Mouse (Mus musculus) MEL (cell line): Measurements from ENCODE around the gene Ssc4d. TPM values are rescaled to one million over a fixed set of nuclear protein-coding genes. Genes with fewer than 3 reads are reported as not detected.

ENCODE experiments used
- DNase-seq: peaks from one replicate; pipeline ENCODE4 v3.0.0; 2011; ENCODE audit warnings: low read depth, low spot score
- H3K27ac ChIP-seq: 2 replicates; pipeline ENCODE4 v1.5.1; 2012; ENCODE audit warnings: low read depth, mild to moderate bottlenecking, control low read depth, low read length, moderate library complexity; ENCODE audit not compliant: control insufficient read depth
- H3K27me3 ChIP-seq, 2 experiments: fragments of 150-350 bp in 1 of 2; sonication (generic) in 1 of 2; 2 replicates each; pipeline ENCODE4 v1.6.1; 2012; ENCODE audit warnings: low read length in 2 of 2, mild to moderate bottlenecking in 2 of 2, improper control_type of control experiment in 1 of 2, moderate library complexity in 1 of 2; ENCODE audit not compliant: insufficient read depth in 2 of 2, control insufficient read depth in 1 of 2
- H3K36me3 ChIP-seq, 2 experiments: 2 replicates each; pipeline ENCODE4 v1.6.1; 2012 to 2014; ENCODE audit warnings: low read length in 2 of 2, improper control_type of control experiment in 1 of 2, inconsistent platforms in 1 of 2, mild to moderate bottlenecking in 1 of 2; ENCODE audit not compliant: insufficient read depth in 2 of 2, control insufficient read depth in 1 of 2
- H3K4me1 ChIP-seq, 2 experiments: fragments of 150-350 bp in 1 of 2; sonication (generic) in 1 of 2; 2 replicates each; pipeline ENCODE4 v1.6.1; 2012; ENCODE audit warnings: low read length in 2 of 2, improper control_type of control experiment in 1 of 2, mild to moderate bottlenecking in 1 of 2; ENCODE audit not compliant: insufficient read depth in 2 of 2, control insufficient read depth in 1 of 2
- H3K4me3 ChIP-seq, 2 experiments: fragments of 150-350 bp in 1 of 2; sonication (generic) in 1 of 2; 2 replicates each; pipeline ENCODE4 v1.5.1; 2012; ENCODE audit warnings: low read depth in 2 of 2, low read length in 2 of 2, mild to moderate bottlenecking in 2 of 2, moderate library complexity in 2 of 2, control low read depth in 1 of 2, improper control_type of control experiment in 1 of 2; ENCODE audit not compliant: control insufficient read depth in 1 of 2, insufficient read depth in 1 of 2
- H3K79me2 ChIP-seq: 2 replicates; pipeline ENCODE4 v1.6.1; 2012; ENCODE audit warnings: mild to moderate bottlenecking, low read length, moderate library complexity; ENCODE audit not compliant: control insufficient read depth, poor library complexity, insufficient read depth
- H3K9ac ChIP-seq: 2 replicates; pipeline ENCODE4 v1.6.1; 2012; ENCODE audit warnings: low read depth, mild to moderate bottlenecking, control low read depth, low read length, moderate library complexity; ENCODE audit not compliant: control insufficient read depth, poor library complexity, severe bottlenecking
- H3K9me3 ChIP-seq: fragments of 150-350 bp; sonication (generic); replicated peaks from 2 replicates; pipeline ENCODE4 v1.6.1; 2012; ENCODE audit warnings: mild to moderate bottlenecking, low read length, improper control_type of control experiment, moderate library complexity; ENCODE audit not compliant: insufficient read depth
- BHLHE40 ChIP-seq: IDR thresholded peaks from 2 replicates; pipeline ENCODE4 v1.6.1; 2012; ENCODE audit warnings: low read depth, mild to moderate bottlenecking, inconsistent platforms, low read length, improper control_type of control experiment, borderline replicate concordance
- CHD1 ChIP-seq: IDR thresholded peaks from 2 replicates; pipeline ENCODE4 v1.6.1; 2012; ENCODE audit warnings: low read depth, mild to moderate bottlenecking, inconsistent platforms, low read length, improper control_type of control experiment
- EP300 ChIP-seq, 2 experiments: IDR thresholded peaks; 2 replicates each; pipeline ENCODE4 v1.6.1; 2011; ENCODE audit warnings: improper control_type of control experiment in 2 of 2, low read length in 2 of 2, low read depth in 1 of 2, mild to moderate bottlenecking in 1 of 2
- GATA1 ChIP-seq: IDR thresholded peaks from 2 replicates; pipeline ENCODE4 v1.6.1; 2011; ENCODE audit warnings: low read depth, low read length, improper control_type of control experiment
- JUND ChIP-seq: IDR thresholded peaks from 2 replicates; pipeline ENCODE4 v1.6.1; 2011; ENCODE audit warnings: low read depth, mild to moderate bottlenecking, improper control_type of control experiment, low read length
- KAT2A ChIP-seq: conservative IDR thresholded peaks from 2 replicates; pipeline ENCODE4 v1.6.1; 2012; ENCODE audit warnings: low read depth, low read length, improper control_type of control experiment, inconsistent platforms
- MAX ChIP-seq: IDR thresholded peaks from 2 replicates; pipeline ENCODE4 v1.6.1; 2011; ENCODE audit warnings: low read length, improper control_type of control experiment
- MEF2A ChIP-seq: IDR thresholded peaks from 2 replicates; pipeline ENCODE4 v1.6.1; 2014; ENCODE audit warnings: low read depth, mild to moderate bottlenecking, inconsistent platforms, low read length, improper control_type of control experiment; ENCODE audit not compliant: poor library complexity, insufficient replicate concordance, severe bottlenecking; ENCODE audit errors: extremely low read depth
- MXI1 ChIP-seq: IDR thresholded peaks from 2 replicates; pipeline ENCODE4 v1.6.1; 2011; ENCODE audit warnings: mild to moderate bottlenecking, low read depth, low read length, improper control_type of control experiment
- MYC ChIP-seq: IDR thresholded peaks from 2 replicates; pipeline ENCODE4 v1.6.1; 2011; ENCODE audit warnings: low read depth, mild to moderate bottlenecking, low read length, improper control_type of control experiment, moderate library complexity
- NELFE ChIP-seq: IDR thresholded peaks from 2 replicates; pipeline ENCODE4 v1.6.1; 2011; ENCODE audit warnings: low read depth, low read length, improper control_type of control experiment
- NRF1 ChIP-seq: IDR thresholded peaks from 2 replicates; pipeline ENCODE4 v1.6.1; 2014; ENCODE audit warnings: low read depth, mild to moderate bottlenecking, inconsistent platforms, low read length, improper control_type of control experiment, moderate library complexity; ENCODE audit not compliant: poor library complexity, insufficient read depth, severe bottlenecking
- POLR2A ChIP-seq, 2 experiments: IDR thresholded peaks; 2 replicates each; pipeline ENCODE4 v1.6.1; 2011 to 2012; ENCODE audit warnings: low read length in 2 of 2, mild to moderate bottlenecking in 2 of 2, control low read depth in 1 of 2, improper control_type of control experiment in 1 of 2, low read depth in 1 of 2, moderate library complexity in 1 of 2; ENCODE audit not compliant: control insufficient read depth in 1 of 2, insufficient read depth in 1 of 2, poor library complexity in 1 of 2
- POLR2AphosphoS2 ChIP-seq: IDR thresholded peaks from 2 replicates; pipeline ENCODE4 v1.6.1; 2011; ENCODE audit warnings: low read length, improper control_type of control experiment
- SIN3A ChIP-seq: IDR thresholded peaks from 2 replicates; pipeline ENCODE4 v1.6.1; 2012; ENCODE audit warnings: low read length, improper control_type of control experiment, inconsistent platforms
- TBP ChIP-seq: IDR thresholded peaks from 2 replicates; pipeline ENCODE4 v1.8.0; 2011; ENCODE audit warnings: low read depth, low read length, improper control_type of control experiment
- UBTF ChIP-seq: IDR thresholded peaks from 2 replicates; pipeline ENCODE4 v1.6.1; 2012; ENCODE audit warnings: low read depth, mild to moderate bottlenecking, inconsistent platforms, low read length, improper control_type of control experiment, moderate library complexity, borderline replicate concordance; ENCODE audit not compliant: insufficient read depth
- USF1 ChIP-seq: IDR thresholded peaks from 2 replicates; pipeline ENCODE4 v1.6.1; 2014; ENCODE audit warnings: low read depth, mild to moderate bottlenecking, inconsistent platforms, low read length, improper control_type of control experiment, moderate library complexity
- USF2 ChIP-seq, 2 experiments: IDR thresholded peaks; 2 replicates each; pipeline ENCODE4 v1.6.1; 2011 to 2012; ENCODE audit warnings: improper control_type of control experiment in 2 of 2, low read length in 2 of 2, borderline replicate concordance in 1 of 2, inconsistent platforms in 1 of 2, low read depth in 1 of 2, mild to moderate bottlenecking in 1 of 2; ENCODE audit not compliant: insufficient read depth in 1 of 2
- ZNF384 ChIP-seq: IDR thresholded peaks from 2 replicates; pipeline ENCODE4 v1.6.1; 2012; ENCODE audit warnings: low read depth, mild to moderate bottlenecking, inconsistent platforms, low read length, improper control_type of control experiment
- polyA plus RNA-seq, 2 experiments: library from polyadenylated mRNA; stranded (reverse) in 1 of 2; unstranded in 1 of 2; fragments of >175 nt in 1 of 2; fragments of >200 nt in 1 of 2; gene quantifications; 2 replicates each; pipeline versions ENCODE4 v1.2.1 to v1.2.4; 2012; ENCODE audit warnings: low replicate concordance in 2 of 2, low read depth in 1 of 2; ENCODE audit not compliant: insufficient read length in 2 of 2, insufficient read depth in 1 of 2, missing spikeins in 1 of 2
- total RNA-seq: library from RNA; depleted of rRNA; stranded (reverse); fragments of 300-350 nt; gene quantifications from 2 replicates; pipeline ENCODE4 v1.2.3, GENCODE M21; 2012

The Ssc4d gene
- total and polyA plus RNA-seq, 3 experiments: 1.1 to 2.1 TPM; not detected in 1

DNA sequence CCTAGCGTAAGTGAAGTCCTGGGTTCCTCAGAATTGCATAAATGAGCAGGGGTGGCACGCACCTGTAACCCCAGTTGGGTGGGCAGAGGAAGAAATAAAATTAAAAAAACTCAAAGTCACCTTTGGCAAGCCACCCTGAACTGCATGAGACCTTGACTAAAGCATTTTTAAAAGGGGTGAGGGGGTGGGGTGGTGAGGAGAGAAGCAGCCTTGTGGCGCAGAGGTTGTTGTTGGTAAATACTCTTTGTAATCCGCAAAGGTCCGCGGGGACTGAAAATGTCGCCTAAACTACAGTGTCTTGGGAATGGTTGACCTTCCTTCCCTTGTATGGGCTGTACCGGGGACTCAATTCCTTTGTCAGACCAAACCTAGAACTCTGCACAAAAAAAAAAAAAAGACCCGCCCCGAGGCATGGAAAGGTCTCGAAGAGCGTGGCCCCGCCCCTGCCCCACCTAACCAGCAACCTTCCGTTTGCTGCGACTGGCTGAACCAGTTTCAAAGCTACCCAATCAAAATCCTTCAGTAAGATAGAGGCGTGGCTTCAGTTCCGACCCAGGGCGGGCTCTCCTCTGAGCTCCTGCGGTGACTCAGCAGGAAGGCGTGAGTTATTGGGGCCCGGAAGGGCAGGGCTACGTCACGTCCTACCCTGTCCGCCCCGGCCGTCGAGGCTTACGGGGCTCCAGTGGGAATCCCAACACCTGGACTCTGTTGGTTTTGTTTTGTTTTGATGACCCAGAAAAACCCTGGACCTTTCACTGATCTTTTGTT is 16.9 kb downstream of the Ssc4d start (continued):
- TF ChIP-seq JUND: 0 out of 2 replicates have a peak, but pooled peaks have one; percentile 37
- TF ChIP-seq NELFE: peak; percentile 91
- no peak; the same call in 1 of the 2 replicates for TF ChIP-seq KAT2A
- TF ChIP-seq POLR2AphosphoS2: peak; percentile 93
- TF ChIP-seq EP300 (IDR thresholded peaks at IDR 0.05; ENCODE audit: low read depth in 1 of 2, low read length in 2 of 2): peak in 1 of 2 experiments; percentile 52; a peak in 2 of 4 replicates
- peak; percentile 98 for TF ChIP-seq ZNF384
- TF ChIP-seq MAX: peak; percentile 92
- TF ChIP-seq MYC: peak; percentile 56

GRCm38 (mm10) chr5:135956300-135957206 is 17.8 kb downstream of the Ssc4d start:
- H3K9ac ChIP-seq: peak overlapping the region; percentile 83
- peak overlapping the region; percentile 34 to 55 for H3K4me3 ChIP-seq
- peaks cover 0 to 22% of the 10 kb centered on the region in 2 experiments; a peak in 2 of 4 replicates for H3K36me3 ChIP-seq
- no peaks in the 10 kb centered on the region; the same call in 1 of the 2 replicates for H3K79me2 ChIP-seq
- no peak for DNase-seq
- TF ChIP-seq POLR2AphosphoS2 (no peak), USF1 (peak; percentile 57; the same call in 1 of the 2 replicates), ZNF384 (peak; percentile 13; the same call in 1 of the 2 replicates), POLR2A (IDR thresholded peaks at IDR 0.05; ENCODE audit: control insufficient read depth in 1 of 2, insufficient read depth in 1 of 2, low read depth in 1 of 2, low read length in 2 of 2, poor library complexity in 1 of 2) (no peak), GATA1 (no peak), MXI1 (peak; percentile 49; the same call in 1 of the 2 replicates), CHD1 (peak; percentile 60; the same call in 1 of the 2 replicates), SIN3A (no peak), MEF2A (no peak), MYC (0 out of 2 replicates have a peak, but pooled peaks have one; percentile 16), BHLHE40 (peak; percentile 51; the same call in 1 of the 2 replicates), UBTF (no peak), NRF1 (no peak), TBP (no peak), USF2 (IDR thresholded peaks at IDR 0.05; ENCODE audit: borderline replicate concordance in 1 of 2, insufficient read depth in 1 of 2, low read depth in 1 of 2, low read length in 2 of 2) (no peak)
- peaks cover 9 to 25% of the 10 kb centered on the region in 2 experiments for H3K4me1 ChIP-seq
- no peaks in the 10 kb centered on the region for H3K9me3 ChIP-seq
- H3K27ac ChIP-seq: peak overlapping the region; percentile 90
- no peaks in the 10 kb centered on the region for H3K27me3 ChIP-seq
